Mouse (Mus musculus): ENCODE data around the gene Pik3cb.

Gene Pik3cb

DNA sequence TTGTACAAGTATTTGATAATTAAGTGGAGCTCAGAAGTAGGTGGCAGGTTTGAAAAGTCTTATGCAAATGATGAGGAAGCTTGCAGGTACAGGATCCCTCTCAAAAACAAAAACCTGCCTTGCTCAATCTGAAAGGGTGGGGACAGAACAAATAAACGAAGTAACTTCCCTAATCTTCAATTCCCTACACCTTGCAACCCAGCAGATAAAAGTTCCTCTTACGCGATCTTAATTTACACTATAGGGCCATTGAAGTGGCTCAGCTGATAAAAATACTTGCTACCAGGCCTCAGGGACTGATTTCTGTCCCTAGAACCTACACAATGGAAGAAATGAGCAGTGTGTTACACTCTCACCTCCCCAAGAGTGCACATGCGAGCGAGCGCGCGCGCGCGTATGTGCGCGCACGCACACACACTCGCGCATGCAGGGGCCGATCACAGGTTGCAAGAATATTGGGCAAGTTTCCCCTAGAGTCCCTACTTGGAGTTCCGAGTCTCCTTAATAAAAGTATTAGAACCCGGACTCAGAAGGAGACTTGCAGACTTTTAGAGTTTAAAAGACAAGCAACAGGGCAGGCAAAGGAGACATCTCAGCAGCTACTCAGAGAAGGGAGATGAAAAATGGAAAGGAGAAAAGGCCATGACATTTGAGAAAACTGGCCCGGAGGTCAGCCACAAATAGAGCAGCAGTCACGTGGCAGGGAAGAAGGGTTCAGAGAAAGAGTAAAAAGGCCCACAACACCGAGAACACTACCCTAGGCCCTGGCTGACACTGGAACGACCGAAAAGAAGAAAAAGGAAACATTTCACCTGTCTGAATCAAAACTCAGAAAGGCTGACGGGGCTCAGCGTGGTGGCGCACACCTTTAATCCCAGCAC is 6.7 kb upstream of the Pik3cb start:
- no peak for DNase-seq (ENCODE audit: low spot score)

DNA sequence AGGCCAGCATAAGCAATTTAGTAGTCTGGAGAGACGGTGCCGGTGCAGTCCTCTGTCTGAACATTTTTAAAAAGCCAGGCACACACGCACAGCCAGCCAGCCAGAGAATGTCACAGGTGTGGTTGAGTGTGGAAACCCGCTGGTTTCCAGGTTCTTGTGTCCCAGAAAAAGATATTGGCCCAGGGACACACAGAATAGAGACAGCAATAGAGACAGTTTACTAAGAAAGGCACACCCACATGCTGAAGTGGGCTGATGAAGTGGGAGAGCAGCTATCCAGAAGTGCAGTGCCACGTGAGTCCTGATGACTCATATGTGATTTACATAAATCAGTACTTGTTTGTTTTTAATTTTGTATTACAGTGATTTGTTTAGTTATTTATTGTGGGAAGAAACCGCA is 5.3 kb upstream of the Pik3cb start:
- DNase-seq (ENCODE audit: low spot score) = no peak

DNA sequence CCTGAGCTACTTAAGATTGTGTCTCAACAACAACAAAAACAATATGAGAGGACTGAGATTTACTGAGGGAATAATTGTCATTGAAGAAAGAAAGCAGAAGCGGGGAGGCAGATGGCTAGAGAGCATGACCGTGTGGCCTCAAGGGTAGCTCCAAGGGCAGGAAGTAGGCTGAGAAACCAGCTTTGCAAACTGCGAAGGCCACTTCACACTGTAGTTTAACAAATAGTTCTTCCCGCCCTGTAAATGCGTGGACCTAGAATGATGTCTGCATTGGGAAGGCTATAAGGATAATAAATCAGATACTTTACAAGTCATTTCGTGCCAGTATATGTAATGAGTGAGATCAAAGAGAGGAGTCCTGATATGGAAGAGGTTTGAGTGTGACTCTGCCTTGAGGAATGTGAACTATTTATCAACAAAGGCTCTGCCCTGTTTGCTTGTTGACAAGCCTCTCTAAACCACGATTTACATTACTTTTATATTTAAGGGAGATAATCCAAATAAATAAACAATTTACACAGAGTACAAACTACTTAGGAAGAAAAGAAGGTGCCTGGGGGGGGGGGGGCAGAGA is 4.1 kb upstream of the Pik3cb start:
- DNase-seq (ENCODE audit: low spot score) = no peak

DNA sequence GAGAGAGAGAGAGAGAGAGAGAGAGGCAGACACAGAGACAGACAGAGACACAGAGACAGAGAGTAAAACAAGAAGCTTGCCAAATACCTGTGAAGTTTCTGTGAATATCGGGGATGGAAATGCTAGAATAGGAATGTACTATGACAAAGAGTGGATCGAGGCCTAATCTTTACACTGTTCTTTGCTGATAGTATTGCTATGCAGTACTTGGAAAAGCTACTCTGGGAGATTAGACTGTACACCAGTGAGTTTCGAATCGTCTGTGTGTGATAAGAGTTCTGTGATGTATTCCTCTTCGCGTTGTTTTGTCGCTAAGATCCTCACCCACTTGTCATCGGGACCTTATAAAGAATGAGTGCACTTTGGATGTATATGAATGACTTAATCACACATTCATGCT is 1.2 kb upstream of the Pik3cb start:
- DNase-seq (ENCODE audit: low spot score) = no peak

DNA sequence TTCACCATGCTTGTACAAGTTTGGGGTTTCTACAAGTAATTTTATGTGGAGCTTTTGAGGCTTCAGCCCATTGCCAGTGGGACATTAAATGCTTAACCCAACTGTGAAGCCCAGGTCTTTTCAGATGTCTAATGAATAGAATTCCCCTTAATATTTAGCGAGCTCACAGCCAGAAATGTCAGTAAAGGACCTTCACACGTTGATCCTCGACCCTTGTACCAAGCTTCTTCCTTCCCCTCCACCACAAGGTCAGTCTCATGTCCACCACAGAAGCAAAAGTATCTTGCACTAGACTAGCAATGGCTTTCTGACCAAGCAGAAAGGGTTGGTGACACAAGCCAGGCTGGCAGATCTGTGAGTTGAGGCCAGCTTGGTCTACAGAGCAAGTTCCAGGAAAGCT is 750 bp upstream of the Pik3cb start:
- DNase-seq (ENCODE audit: low spot score) = no peak

DNA sequence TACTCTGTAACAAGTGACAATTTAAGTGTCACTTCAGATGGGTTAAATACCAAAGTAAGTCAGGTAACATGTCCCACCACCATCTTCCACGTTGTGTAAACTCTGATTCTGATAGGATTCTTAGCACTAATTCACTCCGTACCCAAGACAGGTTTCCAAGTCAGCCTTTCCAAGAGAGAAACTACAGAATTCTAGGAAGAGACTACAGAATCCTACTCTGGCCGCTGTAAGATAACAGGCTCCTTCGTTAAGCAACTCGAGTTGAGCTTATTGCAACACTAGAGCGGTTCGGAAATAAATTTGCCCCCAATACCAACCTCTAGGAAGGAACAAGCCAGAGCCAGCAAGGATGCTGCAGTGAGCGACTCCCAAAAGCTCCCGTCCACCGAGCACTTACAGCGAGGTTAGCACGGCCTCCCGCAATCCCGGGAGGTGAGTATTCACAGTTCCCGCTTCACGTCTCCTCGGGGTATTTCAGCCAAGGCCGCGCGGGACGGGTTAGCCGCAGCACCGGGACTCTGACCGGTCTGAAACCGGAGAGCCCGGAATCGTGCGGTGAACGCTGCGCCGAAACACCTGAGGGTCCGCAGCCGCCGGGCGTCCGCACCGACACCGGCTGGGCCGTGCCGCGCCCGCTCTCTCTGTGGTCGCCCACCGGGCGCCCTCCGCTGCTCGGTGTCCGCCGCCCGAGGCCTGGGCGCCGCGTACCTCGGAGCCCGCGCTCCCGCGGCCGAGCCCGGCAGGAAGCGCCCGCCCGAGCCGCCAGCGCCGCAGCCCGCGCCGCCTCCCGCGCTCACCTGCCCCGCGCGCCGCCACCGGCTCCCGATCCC is 1.0 kb downstream of the Pik3cb start:
- DNase-seq (ENCODE audit: low spot score) = peak; percentile 57

DNA sequence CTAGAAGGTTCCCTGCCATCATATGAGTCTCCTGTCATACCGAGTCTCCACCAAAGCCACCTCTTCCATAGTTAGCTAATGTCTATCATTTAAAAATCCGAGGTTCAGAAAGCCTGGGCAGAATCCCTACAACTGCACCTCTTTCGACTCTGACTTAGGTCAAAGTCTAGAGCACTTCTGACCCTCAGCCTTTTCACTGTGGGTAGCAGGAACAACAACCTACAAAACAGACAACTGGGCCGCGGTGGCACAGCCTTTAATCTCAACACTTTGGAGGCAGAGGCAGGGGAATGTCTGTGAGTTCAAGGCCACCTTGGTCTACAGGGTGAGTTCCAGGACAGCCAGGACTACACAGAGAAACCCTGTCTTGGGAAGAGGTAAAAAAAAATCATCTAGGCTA is 3.1 kb downstream of the Pik3cb start:
- DNase-seq (ENCODE audit: low spot score) = no peak

DNA sequence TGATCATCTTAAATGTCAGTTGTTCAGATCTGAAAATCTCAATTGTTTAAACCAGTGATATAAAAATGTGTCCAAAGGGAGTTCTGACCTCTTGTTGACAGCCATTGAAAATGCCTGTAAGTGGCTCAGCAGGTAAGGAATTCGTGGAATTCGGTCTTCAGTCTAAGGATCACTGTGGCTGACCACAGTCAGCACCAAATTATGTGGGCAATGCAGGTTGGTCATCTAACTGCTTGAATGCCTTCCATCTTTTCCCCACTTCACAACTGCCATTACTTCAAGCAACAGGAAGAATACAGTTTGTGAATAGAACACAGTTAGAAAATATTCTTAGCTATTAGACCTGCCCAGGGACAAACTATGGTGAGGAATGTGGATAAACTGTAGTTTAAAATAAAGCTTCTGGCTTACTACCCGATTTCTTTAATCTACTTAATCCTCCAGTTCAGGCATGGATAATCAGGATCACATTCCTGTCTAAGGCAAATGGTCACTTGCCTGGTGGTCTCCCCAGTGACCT is 8.4 kb downstream of the Pik3cb start:
- DNase-seq (ENCODE audit: low spot score) = peak; percentile 30

DNA sequence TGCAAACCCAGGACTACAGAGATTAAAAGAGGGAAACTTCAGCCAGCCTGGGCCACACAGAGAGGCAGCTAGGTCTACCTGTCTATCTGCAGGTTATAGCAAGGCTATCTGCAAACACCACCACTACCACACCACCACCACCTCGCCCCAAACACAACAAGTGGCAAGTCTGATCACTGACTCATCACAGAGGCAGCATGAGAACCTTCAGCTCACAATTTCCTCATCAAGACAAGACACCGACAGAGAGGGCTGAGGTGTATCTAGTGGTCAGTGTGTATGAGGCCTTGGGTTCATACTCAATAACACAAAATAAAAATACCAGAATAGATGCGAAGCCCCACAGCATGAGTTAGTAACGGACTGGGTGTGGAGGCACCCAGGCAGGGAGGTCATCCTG is 9.3 kb downstream of the Pik3cb start:
- DNase-seq (ENCODE audit: low spot score) = no peak

DNA sequence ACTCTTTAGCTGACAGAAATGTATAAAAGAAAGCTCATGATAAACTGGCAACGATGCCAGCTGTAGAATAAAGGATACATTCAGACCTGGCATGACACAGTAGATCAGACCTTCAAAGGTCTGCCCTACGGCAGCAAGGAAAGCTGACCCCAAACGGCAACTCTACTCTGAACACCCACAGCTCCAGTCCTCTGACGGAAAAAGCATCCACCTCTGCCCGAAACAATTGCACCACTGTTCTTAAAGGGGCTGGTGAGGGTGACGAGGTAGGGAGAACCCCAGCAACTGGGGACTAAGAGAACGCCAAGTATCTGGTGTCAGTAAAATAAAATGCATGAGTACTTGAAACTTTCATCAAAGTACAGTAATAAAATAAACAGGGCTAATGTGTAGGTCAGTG is 12.8 kb downstream of the Pik3cb start:
- no peak for DNase-seq (ENCODE audit: low spot score)

DNA sequence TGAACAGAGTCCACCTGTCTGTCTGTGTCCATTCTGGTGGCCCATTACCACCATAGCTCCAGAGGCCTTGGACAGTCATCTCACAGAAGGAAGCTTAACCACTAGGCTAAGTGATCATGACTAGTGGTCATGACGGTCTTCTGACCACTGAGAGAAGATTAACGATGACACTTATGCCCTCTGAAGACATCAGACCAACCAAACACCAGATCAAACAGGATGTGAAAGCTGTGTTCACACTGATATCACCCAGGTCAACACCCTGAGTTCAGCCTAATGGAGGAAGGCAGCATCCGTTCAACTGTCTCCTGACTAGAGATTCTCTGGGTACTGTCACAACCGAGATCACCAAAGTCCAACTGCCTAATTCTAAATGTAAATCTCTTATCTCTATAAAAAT is 17.7 kb downstream of the Pik3cb start:
- no peak for DNase-seq (ENCODE audit: low spot score)

DNA sequence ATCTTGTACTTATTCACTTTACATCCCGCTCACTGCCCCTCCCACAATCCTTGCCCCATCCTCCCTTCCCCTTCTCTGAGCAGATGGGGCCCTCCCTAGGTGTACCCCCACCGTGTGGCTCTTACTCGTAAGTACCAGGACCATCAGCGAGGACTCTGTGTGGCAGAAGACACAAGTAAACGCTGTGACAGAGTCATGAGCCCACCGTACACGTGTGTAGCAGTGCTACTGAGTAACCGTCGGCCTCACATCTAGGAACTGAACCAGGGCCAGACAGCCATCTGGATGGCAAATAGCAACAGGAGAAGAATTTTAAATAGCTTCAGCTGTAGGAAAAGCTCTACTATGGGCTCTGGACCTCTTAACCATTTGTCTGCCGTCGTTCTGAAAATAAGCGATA is 28.0 kb downstream of the Pik3cb start:
- DNase-seq (ENCODE audit: low spot score) = no peak

DNA sequence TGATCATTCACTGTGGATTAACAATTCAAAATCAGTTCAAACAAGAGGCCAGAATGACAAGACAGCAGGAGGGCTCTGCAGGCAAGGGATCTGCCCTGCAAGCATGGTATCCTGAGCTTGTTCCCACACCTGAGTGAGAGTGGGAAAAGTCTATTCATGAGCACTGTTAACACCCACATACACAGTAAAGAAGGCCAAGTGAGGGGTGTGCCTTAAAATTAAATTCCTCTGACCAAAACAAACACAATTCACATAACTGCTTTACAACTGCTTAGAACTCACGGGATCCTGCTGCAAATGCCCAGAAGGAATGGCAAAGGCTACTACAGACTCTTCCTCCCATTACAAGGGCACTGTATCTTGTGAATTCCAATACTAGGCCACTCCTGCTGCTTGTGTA is 29.3 kb downstream of the Pik3cb start:
- no peak for DNase-seq (ENCODE audit: low spot score)

DNA sequence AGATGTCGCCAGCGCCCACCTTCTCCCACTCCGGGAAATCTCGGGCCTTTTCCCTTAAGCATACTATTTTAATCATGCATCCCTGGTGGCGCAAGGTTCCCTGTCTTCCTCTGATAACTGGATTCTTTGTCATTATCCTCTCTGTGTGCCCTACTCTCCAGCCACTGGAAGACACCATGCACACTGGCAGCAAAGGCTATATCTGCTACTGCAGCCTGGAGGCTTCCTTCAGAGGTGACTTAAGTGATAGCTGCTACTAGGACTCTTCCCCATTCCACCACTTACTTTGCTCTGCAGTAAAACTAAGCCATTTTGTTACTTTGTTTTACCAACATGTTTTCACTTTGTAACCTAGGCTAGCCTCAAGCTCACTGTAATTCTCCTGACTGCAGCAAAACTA is 30.2 kb downstream of the Pik3cb start:
- DNase-seq (ENCODE audit: low spot score) = no peak

DNA sequence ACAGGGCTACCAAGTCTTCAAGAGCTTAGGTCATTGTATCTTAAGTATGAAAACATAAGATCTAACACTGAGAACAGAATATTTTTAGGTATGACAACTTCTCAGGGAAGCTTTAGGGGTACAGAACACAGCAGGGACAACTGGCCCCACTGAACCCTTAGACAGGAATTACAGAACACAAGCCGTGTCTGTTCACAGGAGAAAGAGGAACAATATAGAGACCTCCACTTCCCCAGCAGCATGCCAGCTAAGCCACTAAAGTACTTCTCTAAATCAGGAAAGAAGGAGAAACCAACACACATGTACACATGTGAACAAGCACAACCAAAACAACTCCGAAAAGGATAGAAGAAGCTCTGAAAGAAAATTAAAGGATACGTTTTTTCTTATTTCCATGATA is 30.8 kb downstream of the Pik3cb start:
- DNase-seq (ENCODE audit: low spot score) = no peak

DNA sequence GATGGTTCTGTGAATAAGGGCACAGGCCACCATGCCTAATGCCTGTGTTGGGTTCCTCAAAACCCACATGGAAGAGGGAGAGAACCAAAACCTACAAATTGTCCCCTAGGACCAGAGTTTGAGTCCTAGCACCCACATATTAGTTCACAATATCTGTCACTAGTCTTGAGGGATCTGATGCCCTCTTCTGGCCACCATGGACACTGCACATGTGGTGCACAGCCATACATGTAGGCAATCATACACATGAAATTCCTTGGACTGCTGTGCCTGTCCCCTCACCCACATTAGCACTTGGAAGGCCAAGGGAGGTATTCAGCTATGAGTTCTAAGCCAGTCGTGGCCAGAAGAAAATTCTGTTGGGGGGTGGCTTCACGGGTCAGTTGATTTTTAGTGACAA is 36.0 kb downstream of the Pik3cb start:
- no peak for DNase-seq (ENCODE audit: low spot score)

DNA sequence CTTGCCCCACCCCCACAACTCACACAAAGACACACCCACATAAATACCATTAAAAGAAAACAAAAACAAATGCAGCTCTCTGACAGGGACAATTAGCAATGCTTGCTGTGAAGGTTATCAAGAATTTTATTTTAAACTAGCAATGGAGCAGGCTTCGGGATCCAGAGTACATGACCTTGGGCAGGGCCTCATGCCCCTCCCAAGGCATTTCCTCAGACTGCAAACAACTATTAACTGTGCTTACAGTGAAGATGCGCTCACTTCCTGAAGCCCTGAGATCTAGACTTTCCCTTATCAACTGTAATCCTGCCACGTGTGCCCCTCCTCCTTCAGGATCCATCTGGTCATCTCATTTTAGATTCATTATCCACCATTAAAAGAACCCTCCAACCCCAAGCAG is 36.6 kb downstream of the Pik3cb start:
- DNase-seq (ENCODE audit: low spot score) = no peak

DNA sequence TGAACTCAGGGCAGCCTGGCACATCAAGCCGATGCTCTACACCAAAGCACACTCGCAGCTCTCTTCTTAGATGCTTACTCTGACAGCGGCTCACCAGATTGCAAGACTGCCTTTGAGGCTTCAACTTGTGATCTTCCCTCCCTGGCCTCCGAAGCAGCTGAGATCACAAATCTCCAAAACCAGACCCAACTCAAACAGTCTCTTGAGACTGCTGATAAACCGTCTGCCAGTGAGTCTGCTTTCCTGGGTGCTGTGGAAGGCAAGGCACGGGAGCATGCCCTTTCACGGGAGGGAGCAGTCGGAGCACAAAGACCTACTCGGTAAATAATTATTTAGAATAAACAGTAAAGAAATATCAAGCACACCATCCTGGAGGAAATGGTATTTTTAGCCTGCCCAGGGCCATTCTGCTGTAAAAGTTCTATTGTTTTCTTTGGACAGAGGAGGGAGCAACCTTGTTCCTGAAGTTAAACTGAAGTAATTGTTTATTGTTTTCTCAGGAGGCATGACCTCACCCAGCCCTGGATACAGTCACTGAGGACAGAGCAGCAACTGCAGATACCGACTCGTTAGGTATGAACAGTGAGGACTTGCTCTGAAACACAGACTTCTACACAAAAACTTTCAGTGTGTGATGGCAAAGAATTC is 41.8 kb downstream of the Pik3cb start:
- DNase-seq (ENCODE audit: low spot score) = peak; percentile 32

DNA sequence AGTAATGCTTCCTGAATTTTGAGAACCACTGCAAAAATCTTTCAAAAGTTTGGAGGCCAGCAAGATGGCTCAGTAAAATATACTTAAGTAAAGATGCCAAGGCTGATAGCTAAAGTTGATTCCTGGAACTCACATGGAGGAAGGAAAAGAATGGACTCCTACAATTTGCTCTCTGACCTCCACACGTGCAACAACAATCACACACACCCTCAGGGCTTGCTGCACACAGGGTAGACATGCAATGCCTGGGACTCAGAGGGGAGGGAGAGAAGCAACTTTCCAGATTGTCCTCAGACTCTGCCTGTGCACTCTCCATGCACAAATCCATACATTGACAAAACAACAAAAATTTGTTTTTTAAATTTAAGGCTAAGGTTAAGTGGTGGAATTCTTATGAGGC is 42.8 kb downstream of the Pik3cb start:
- DNase-seq (ENCODE audit: low spot score) = no peak

DNA sequence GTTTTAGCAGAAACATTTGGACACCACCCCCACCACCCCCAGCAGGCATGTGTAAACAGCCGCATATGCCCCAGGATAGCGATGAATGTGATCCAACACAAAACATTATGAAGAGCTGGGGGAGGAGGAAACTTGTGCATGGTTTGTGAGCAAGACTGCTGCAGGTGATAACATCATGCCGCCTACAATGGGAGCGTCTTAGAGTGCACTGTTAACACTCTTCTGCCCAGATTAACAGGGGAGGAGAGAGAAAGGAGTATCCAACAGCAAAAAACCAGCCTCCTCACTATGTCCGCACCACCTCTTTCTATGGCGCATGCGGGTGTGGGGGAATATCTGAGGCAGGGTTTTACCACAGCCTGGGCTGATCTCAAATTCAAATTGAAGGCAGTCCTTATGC is 45.2 kb downstream of the Pik3cb start:
- no peak for DNase-seq (ENCODE audit: low spot score)

DNA sequence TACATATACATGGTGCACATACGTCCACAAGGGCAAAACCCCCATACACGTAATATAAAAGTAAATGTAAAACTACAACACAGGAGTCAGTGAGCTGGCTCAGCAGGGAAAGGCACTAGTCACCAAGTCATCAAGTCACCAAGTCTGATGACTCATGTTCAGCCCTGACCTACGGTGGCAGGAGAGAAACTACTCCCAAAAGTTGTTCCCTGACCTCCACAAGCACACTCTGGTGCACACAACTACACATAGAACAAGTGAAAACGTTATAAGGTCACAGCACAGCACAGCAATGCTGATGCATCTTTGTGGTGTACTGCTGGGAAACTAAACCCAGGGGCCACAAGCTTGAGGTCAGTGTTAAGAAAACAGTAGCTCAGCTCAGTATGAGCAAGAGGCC is 49.9 kb downstream of the Pik3cb start:
- no peak for DNase-seq (ENCODE audit: low spot score)

DNA sequence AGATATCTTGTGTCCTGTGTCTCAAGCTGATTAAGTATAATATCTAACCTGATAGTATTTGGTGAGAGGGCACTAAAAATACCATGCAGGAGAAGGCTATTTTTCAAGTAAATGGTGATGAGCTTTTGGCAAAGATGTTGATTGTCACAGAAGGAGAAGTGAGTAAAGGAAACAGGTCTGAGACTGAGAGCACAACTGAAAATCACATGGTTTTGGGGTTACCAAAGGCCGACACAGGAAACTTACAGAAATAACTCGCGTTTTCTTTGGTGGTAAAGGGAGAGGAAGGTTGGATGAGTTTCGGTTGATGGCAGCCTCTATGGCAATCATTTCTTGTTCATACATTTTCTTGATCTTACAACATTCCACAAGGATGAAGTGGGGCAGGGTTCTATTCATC is 50.5 kb downstream of the Pik3cb start:
- DNase-seq (ENCODE audit: low spot score) = no peak

Data from yolk sac, embryonic 10.5 days (tissue).